Mouse (Mus musculus): Measurements from ENCODE around the gene Clec4a3. TPM values are rescaled to one million over a fixed set of nuclear protein-coding genes. Genes with fewer than 3 reads are reported as not detected.

Gene Clec4a3
- 13.5 TPM for polyA plus RNA-seq (2014; fragmentation: Illumina TruSeq; extraction: RNeasy Lipid Tissue Mini Kit (QIAGEN cat#74804); ENCODE audit: low read depth, low replicate concordance)

DNA sequence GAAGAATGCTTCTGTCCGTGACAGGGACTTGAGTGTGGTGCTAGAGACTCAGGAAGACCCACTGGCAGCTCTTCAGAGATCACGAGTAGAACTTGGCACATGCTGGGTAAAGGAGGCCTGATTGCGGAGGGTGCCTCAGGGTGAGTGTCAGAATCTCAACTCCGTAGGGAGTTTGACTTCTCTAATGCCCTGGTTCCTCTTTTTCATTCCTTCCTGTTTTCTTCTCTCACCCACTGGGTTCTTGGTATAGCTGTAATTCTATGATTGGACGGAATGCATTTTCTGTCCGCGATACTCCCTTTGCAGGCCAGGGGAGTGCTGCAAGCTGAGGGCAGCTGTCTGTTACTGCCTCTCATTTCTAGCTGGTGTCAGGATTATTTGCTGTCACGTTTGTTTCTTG lies at the start of gene Clec4a3:
TSS of gene Clec4a3 (plus strand) at position 115 of the 400 bp plus-strand sequence.

GRCm38 (mm10) chr6:122921451-122921850 lies 30.9 kb upstream of the Clec4a3 start, which contains the start of gene Clec4a1:
Gene Clec4a1 (plus strand): TSS chr6:122921848.

GRCm38 (mm10) chr6:122989876-122990437 lies 37.6 kb downstream of the Clec4a3 start, which contains the start of gene Clec4a4:
Gene Clec4a4 (plus strand): TSS chr6:122990367.

Other genes with a start within 250 kb of the Clec4a3 start
- gene Nanog, start 245.0 kb upstream of the Clec4a3 start, polyA plus RNA-seq (2014; fragmentation: Illumina TruSeq; extraction: RNeasy Lipid Tissue Mini Kit (QIAGEN cat#74804); ENCODE audit: low read depth, low replicate concordance) = not detected
- gene Slc2a3, start 150.9 kb upstream of the Clec4a3 start, polyA plus RNA-seq (2014; fragmentation: Illumina TruSeq; extraction: RNeasy Lipid Tissue Mini Kit (QIAGEN cat#74804); ENCODE audit: low read depth, low replicate concordance) = 5.4 TPM
- 14.1 TPM for gene Foxj2, start 132.6 kb upstream of the Clec4a3 start, polyA plus RNA-seq (2014; fragmentation: Illumina TruSeq; extraction: RNeasy Lipid Tissue Mini Kit (QIAGEN cat#74804); ENCODE audit: low read depth, low replicate concordance)
- 7.2 TPM for gene C3ar1, start 96.4 kb upstream of the Clec4a3 start, polyA plus RNA-seq (2014; fragmentation: Illumina TruSeq; extraction: RNeasy Lipid Tissue Mini Kit (QIAGEN cat#74804); ENCODE audit: low read depth, low replicate concordance)
- gene Necap1, start 78.0 kb upstream of the Clec4a3 start, polyA plus RNA-seq (2014; fragmentation: Illumina TruSeq; extraction: RNeasy Lipid Tissue Mini Kit (QIAGEN cat#74804); ENCODE audit: low read depth, low replicate concordance) = 80.0 TPM
- gene Clec4a1, start 30.7 kb upstream of the Clec4a3 start, polyA plus RNA-seq (2014; fragmentation: Illumina TruSeq; extraction: RNeasy Lipid Tissue Mini Kit (QIAGEN cat#74804); ENCODE audit: low read depth, low replicate concordance) = 6.7 TPM
- gene Clec4a4, start 37.9 kb downstream of the Clec4a3 start, polyA plus RNA-seq (2014; fragmentation: Illumina TruSeq; extraction: RNeasy Lipid Tissue Mini Kit (QIAGEN cat#74804); ENCODE audit: low read depth, low replicate concordance) = not detected
- 1.6 TPM for gene Clec4b1, start 97.4 kb downstream of the Clec4a3 start, polyA plus RNA-seq (2014; fragmentation: Illumina TruSeq; extraction: RNeasy Lipid Tissue Mini Kit (QIAGEN cat#74804); ENCODE audit: low read depth, low replicate concordance)
- gene Clec4a2, start 153.9 kb downstream of the Clec4a3 start, polyA plus RNA-seq (2014; fragmentation: Illumina TruSeq; extraction: RNeasy Lipid Tissue Mini Kit (QIAGEN cat#74804); ENCODE audit: low read depth, low replicate concordance) = 12.4 TPM
- not detected for gene Clec4b2, start 220.4 kb downstream of the Clec4a3 start, polyA plus RNA-seq (2014; fragmentation: Illumina TruSeq; extraction: RNeasy Lipid Tissue Mini Kit (QIAGEN cat#74804); ENCODE audit: low read depth, low replicate concordance)